Mouse (Mus musculus): Measurements from ENCODE around the gene Vps37b.
A peak's percentile ranks its signal among the peaks of the same experiment; 100 is the strongest.

Vps37b gene

GRCm38 (mm10) chr5:123975668-123976180, 56.3 kb downstream of the Vps37b start:
- DNase-seq: no peak

- no peak for DNase-seq
Measured at GRCm38 (mm10) chr5:123974616-123975111, 57.4 kb downstream of the Vps37b start.

DNA sequence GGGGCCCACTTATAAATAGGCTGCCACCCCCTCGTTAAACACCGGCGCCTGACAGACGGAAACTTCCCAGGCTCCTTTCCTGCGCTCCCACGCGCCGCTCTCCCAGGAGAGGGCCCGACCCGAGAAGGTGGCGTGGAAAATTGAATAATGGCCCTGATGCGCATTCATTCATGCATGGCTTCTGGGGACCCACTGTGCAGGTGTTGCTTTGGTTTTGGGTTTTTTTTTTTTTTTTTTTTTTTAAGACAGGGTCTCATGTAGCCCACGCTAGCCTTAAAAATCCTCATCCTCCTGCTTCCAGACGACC, 57.9 kb downstream of the Vps37b start:
- DNase-seq: no peak

DNA sequence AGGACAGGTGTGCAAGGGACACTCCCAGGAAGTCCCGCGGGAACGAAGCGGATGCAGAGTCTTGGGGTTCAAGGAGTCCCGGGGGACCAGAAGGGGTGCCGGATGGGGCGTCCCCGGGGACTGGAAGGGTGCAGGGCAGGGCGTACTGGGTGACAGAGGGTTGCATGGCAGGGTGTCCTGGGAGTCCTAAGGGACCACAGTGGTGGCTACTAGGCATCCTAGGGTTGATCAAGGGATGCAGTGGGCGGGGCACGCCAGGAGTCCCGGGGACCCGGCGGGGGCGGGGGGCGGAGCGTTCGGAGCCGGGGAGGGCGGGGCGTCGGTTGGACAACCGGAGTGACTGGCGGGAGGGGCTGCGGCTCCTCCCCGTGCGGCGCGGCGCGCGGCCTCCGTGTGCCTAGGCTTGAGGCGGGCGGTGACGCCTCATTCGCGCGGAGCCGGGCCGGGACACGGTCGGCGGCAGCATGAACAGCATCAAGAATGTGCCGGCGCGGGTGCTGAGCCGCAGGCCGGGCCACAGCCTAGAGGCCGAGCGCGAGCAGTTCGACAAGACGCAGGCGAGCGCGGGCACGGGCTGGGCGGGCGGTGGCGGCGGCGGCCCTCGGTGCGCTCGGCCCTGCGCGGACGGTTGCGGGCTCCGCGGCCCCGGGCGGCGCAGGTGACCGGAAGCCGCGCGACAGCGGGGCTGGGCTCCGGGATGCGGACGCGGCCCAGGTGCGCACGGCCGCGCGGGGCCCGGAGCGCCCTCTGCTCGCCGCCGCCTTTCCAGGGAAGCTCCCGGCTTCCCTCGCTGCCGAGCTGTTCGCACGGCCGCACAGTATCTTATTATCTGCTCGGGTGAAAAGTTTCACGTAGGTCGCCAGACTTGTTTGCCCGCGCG, 58.5 kb downstream of the Vps37b start, which contains the start of gene Hip1r:
TSS of gene Hip1r (plus strand) at position 330 of the 880 bp plus-strand sequence.
- peak; percentile 77 for DNase-seq

- no peak for DNase-seq
Measured at GRCm38 (mm10) chr5:123972453-123972852, 59.6 kb downstream of the Vps37b start.

GRCm38 (mm10) chr5:123970576-123970975, 61.5 kb downstream of the Vps37b start:
- no peak for DNase-seq

DNA sequence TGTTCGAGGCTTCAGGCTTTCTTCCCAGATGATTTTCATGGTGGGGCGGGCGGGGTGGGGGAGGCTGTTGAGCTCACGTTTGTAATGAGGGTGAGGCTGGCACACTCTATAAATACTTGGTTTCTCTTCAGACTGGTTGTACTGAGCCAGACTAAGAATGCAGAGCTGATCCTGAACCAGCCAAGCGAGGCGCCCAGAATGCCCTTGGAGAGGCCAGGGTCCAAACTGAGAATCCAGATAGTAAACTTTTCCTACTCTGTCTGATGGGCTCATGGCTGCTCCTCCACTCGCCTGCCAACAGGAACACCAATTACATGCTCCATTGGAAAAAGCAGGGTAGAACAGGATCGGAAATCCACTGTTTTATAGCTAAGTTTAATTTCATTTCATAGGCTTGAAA, 62.9 kb downstream of the Vps37b start:
- DNase-seq: no peak

- no peak for DNase-seq
Measured at GRCm38 (mm10) chr5:123968468-123968867, 63.6 kb downstream of the Vps37b start.

DNA sequence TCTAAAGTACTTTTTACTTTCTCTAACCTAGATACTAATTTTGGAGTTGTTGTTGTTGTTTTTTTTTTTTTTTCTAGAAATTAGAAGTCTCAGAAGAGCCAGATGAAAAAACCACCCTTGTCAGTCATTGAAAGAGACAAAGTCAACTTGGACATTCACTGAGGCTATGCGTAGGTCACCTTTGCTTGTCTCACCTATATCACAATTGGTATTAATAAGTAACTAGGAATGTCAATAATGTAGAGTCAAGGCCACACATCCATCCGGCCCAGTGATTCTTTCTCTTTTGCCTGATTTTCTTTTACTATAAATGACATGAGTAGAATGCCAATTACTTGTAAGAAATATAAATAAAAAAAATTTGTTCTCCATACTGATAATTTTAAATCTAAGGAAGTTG, 65.3 kb downstream of the Vps37b start:
- no peak for DNase-seq

GRCm38 (mm10) chr5:123964208-123964607, 67.9 kb downstream of the Vps37b start:
- DNase-seq: no peak

- no peak for DNase-seq
Measured at GRCm38 (mm10) chr5:123961046-123961445, 71.0 kb downstream of the Vps37b start.

GRCm38 (mm10) chr5:123960129-123960528, 71.9 kb downstream of the Vps37b start:
- no peak for DNase-seq

DNA sequence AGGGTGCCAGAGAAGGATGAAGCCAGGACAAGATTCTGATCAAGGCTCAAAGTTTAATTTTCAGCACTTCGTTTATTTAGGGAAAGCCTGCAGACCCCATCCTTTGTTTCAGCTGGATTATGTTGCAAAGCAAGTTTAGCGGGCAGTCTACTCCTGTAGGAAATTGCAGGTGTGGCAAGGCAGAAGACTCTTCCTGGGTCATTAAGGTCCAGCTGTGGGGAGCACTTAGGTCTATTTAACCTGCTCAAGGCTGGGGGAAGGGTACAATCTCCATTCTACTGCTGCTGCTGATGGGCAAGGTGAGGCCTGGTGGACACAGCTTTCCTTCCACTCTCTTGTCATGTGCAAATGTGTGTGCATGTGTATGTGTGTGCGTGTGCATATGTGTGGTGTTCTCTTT, 73.1 kb downstream of the Vps37b start:
- DNase-seq: no peak

- DNase-seq: no peak
Measured at GRCm38 (mm10) chr5:123957213-123957612, 74.9 kb downstream of the Vps37b start.
